Mouse (Mus musculus): ENCODE data around the gene Dnm1. TPM values are rescaled to one million over a fixed set of nuclear protein-coding genes. Genes with fewer than 3 reads are reported as not detected.

Gene Dnm1
- polyA plus RNA-seq, 1 experiment from 2014 or later: 5.6 TPM

GRCm38 (mm10) chr2:32282727-32283126, 70.4 kb downstream of the Dnm1 start:
- no peaks in the 10 kb centered on the region for H3K9me3 ChIP-seq (ENCODE audit: control insufficient read depth, low read length)
- no peak; the same call in 1 of the 2 replicates for ATAC-seq (ENCODE audit: low FRiP score, low TSS enrichment)
- H3K36me3 ChIP-seq (ENCODE audit: control insufficient read depth, insufficient read depth, low read length): peaks cover 14% of the 10 kb centered on the region

GRCm38 (mm10) chr2:32282289-32282688, 70.8 kb downstream of the Dnm1 start:
- H3K27ac ChIP-seq (replicated peaks): no peak overlapping the region
- no peak overlapping the region for H3K4me3 ChIP-seq (ENCODE audit: low read depth, low read length)
- ATAC-seq (ENCODE audit: low FRiP score, low TSS enrichment) (no peak), DNase-seq (ENCODE audit: low spot score) (no peak)
- no peak for TF ChIP-seq CTCF (IDR thresholded peaks at IDR 0.05; ENCODE audit: low read depth)
- TF ChIP-seq EP300 (optimal IDR thresholded peaks at IDR 0.05): no peak
- no peaks in the 10 kb centered on the region for H3K9me3 ChIP-seq (ENCODE audit: control insufficient read depth, low read length)
- H3K9ac ChIP-seq (ENCODE audit: low read length): no peak overlapping the region
- H3K4me2 ChIP-seq (replicated peaks; ENCODE audit: low read depth): no peak overlapping the region
- WGBS: 77% methylated on average over 2 of the region's 2 CpGs
- no peaks in the 10 kb centered on the region for H3K27me3 ChIP-seq (ENCODE audit: control insufficient read depth, insufficient read depth, low read length)
- H3K4me1 ChIP-seq (replicated peaks; ENCODE audit: control insufficient read depth, insufficient read depth): 0 out of 2 replicates have a peak, but pooled peaks cover 3% of the 10 kb centered on the region
- peaks cover 14% of the 10 kb centered on the region for H3K36me3 ChIP-seq (ENCODE audit: control insufficient read depth, insufficient read depth, low read length)

More at GRCm38 (mm10) chr2:32282727-32283126, 70.4 kb downstream of the Dnm1 start:
- peak; percentile 63 for DNase-seq (ENCODE audit: low spot score)
- Histone ChIP-seq H3K27ac (replicated peaks) (no peak overlapping the region), H3K4me3 (ENCODE audit: low read depth, low read length) (no peak overlapping the region), H3K4me2 (replicated peaks; ENCODE audit: low read depth) (no peak overlapping the region), H3K27me3 (ENCODE audit: control insufficient read depth, insufficient read depth, low read length) (no peaks in the 10 kb centered on the region), H3K4me1 (replicated peaks; ENCODE audit: control insufficient read depth, insufficient read depth) (0 out of 2 replicates have a peak, but pooled peaks cover 3% of the 10 kb centered on the region), H3K9ac (ENCODE audit: low read length) (no peak overlapping the region)
- TF ChIP-seq CTCF (IDR thresholded peaks at IDR 0.05; ENCODE audit: low read depth): peak; percentile 80
- no peak for TF ChIP-seq EP300 (optimal IDR thresholded peaks at IDR 0.05)
- 69% methylated on average over 1 of the region's 1 CpGs for WGBS

GRCm38 (mm10) chr2:32275823-32276222, 77.3 kb downstream of the Dnm1 start:
- no peak for ATAC-seq (ENCODE audit: low FRiP score, low TSS enrichment)
- TF ChIP-seq EP300 (optimal IDR thresholded peaks at IDR 0.05) (no peak), CTCF (IDR thresholded peaks at IDR 0.05; ENCODE audit: low read depth) (no peak)
- no peaks in the 10 kb centered on the region for H3K4me1 ChIP-seq (replicated peaks; ENCODE audit: control insufficient read depth, insufficient read depth)
- H3K4me2 ChIP-seq (replicated peaks; ENCODE audit: low read depth): no peak overlapping the region
- no peak overlapping the region for H3K9ac ChIP-seq (ENCODE audit: low read length)
- H3K27me3 ChIP-seq (ENCODE audit: control insufficient read depth, insufficient read depth, low read length): no peaks in the 10 kb centered on the region
- H3K9me3 ChIP-seq (ENCODE audit: control insufficient read depth, low read length): no peaks in the 10 kb centered on the region
- 59% methylated on average over 3 of the region's 3 CpGs for whole genome bisulfite sequencing
- no peaks in the 10 kb centered on the region; the same call in none of the 2 replicates for H3K36me3 ChIP-seq (ENCODE audit: control insufficient read depth, insufficient read depth, low read length)
- DNase-seq (ENCODE audit: low spot score): no peak
- H3K27ac ChIP-seq (replicated peaks): no peak overlapping the region
- no peak overlapping the region for H3K4me3 ChIP-seq (ENCODE audit: low read depth, low read length)

GRCm38 (mm10) chr2:32260635-32261034, 92.5 kb downstream of the Dnm1 start:
- H3K4me3 ChIP-seq (ENCODE audit: low read depth, low read length): no peak overlapping the region

GRCm38 (mm10) chr2:32259657-32260417, 93.3 kb downstream of the Dnm1 start, which contains the start of gene Uck1:
Uck1 (minus strand) TSS chr2:32260159.
- H3K4me2 ChIP-seq (replicated peaks; ENCODE audit: low read depth): peak within 1 kb of the TSS; percentile 73
- TF ChIP-seq EP300 (optimal IDR thresholded peaks at IDR 0.05) (no peak), CTCF (IDR thresholded peaks at IDR 0.05; ENCODE audit: low read depth) (no peak)

More at GRCm38 (mm10) chr2:32260635-32261034, 92.5 kb downstream of the Dnm1 start:
- ATAC-seq (ENCODE audit: low FRiP score, low TSS enrichment) (no peak), DNase-seq (ENCODE audit: low spot score) (peak; percentile 59)
- Histone ChIP-seq H3K27me3 (ENCODE audit: control insufficient read depth, insufficient read depth, low read length) (no peaks in the 10 kb centered on the region), H3K36me3 (ENCODE audit: control insufficient read depth, insufficient read depth, low read length) (peaks cover 15% of the 10 kb centered on the region), H3K4me2 (replicated peaks; ENCODE audit: low read depth) (peak overlapping the region; percentile 73; the same call in 1 of the 2 replicates), H3K9ac (ENCODE audit: low read length) (no peak overlapping the region), H3K9me3 (ENCODE audit: control insufficient read depth, low read length) (no peaks in the 10 kb centered on the region), H3K4me1 (replicated peaks; ENCODE audit: control insufficient read depth, insufficient read depth) (0 out of 2 replicates have a peak, but pooled peaks cover 2% of the 10 kb centered on the region), H3K27ac (replicated peaks) (no peak overlapping the region)
- WGBS: 40% methylated on average over 4 of the region's 4 CpGs
- TF ChIP-seq CTCF (IDR thresholded peaks at IDR 0.05; ENCODE audit: low read depth) (peak; percentile 66), EP300 (optimal IDR thresholded peaks at IDR 0.05) (no peak)

More at GRCm38 (mm10) chr2:32259657-32260417, 93.3 kb downstream of the Dnm1 start, which contains the start of gene Uck1:
- peak; percentile 95 for ATAC-seq (ENCODE audit: low FRiP score, low TSS enrichment)
- Histone ChIP-seq H3K4me1 (replicated peaks; ENCODE audit: control insufficient read depth, insufficient read depth) (0 out of 2 replicates have a peak, but pooled peaks cover 2% of the 10 kb centered on the region), H3K4me3 (ENCODE audit: low read depth, low read length) (peak within 1 kb of the TSS; percentile 77), H3K36me3 (ENCODE audit: control insufficient read depth, insufficient read depth, low read length) (peaks cover 15% of the 10 kb centered on the region), H3K27ac (replicated peaks) (peak within 1 kb of the TSS; percentile 82), H3K9ac (ENCODE audit: low read length) (peak within 1 kb of the TSS; percentile 86), H3K27me3 (ENCODE audit: control insufficient read depth, insufficient read depth, low read length) (no peaks in the 10 kb centered on the region), H3K9me3 (ENCODE audit: control insufficient read depth, low read length) (no peaks in the 10 kb centered on the region)
- 2% methylated on average over 58 of the region's 59 CpGs for WGBS
- peak; percentile 91 for DNase-seq (ENCODE audit: low spot score)

Data from stomach, postnatal 0 days (tissue).